Mouse (Mus musculus) cerebral cortex, adult 2 months (tissue): Measurements from ENCODE around the gene Six5.

Experiments
- WGBS: fragments of 180-500 bp; shearing (Covaris S2); methylation state at CpG from one replicate; pipeline ENCODE4 v1.1.7; 2018; 5-methylcytosine and 5-hydroxymethylcytosine counted together

The Six5 gene

GRCm38 (mm10) chr7:19096421-19096976, 2.1 kb downstream of the Six5 start:
- WGBS: 86% methylated on average over 5 of the region's 5 CpGs

GRCm38 (mm10) chr7:19097217-19097616, 2.8 kb downstream of the Six5 start:
- WGBS: 84% methylated on average over 2 of the region's 2 CpGs

GRCm38 (mm10) chr7:19098811-19099210, 4.4 kb downstream of the Six5 start:
- 84% methylated on average over 7 of the region's 7 CpGs for WGBS

- WGBS: 84% methylated on average over 1 of the region's 1 CpGs
Measured at GRCm38 (mm10) chr7:19100290-19100689, 5.9 kb downstream of the Six5 start.

- WGBS: 78% methylated on average over 2 of the region's 2 CpGs
Measured at GRCm38 (mm10) chr7:19104486-19104885, 10.1 kb downstream of the Six5 start.

- WGBS: 71% methylated on average over 3 of the region's 3 CpGs
Measured at GRCm38 (mm10) chr7:19107436-19107835, 13.0 kb downstream of the Six5 start.

- 94% methylated on average over 1 of the region's 1 CpGs for WGBS
Measured at GRCm38 (mm10) chr7:19109565-19109964, 15.2 kb downstream of the Six5 start.

GRCm38 (mm10) chr7:19118028-19118771, 23.8 kb downstream of the Six5 start, which contains the start of gene Gm4969:
TSS of gene Gm4969 (minus strand) at chr7:19118368.
- 17% methylated on average over 64 of the region's 64 CpGs for WGBS

GRCm38 (mm10) chr7:19119083-19119482, 24.7 kb downstream of the Six5 start:
- WGBS: 90% methylated on average over 8 of the region's 8 CpGs

GRCm38 (mm10) chr7:19119631-19120429, 25.4 kb downstream of the Six5 start, which contains the start of gene Fbxo46:
TSS of gene Fbxo46 (plus strand) at chr7:19119859.
- 1% methylated on average over 34 of the region's 34 CpGs for WGBS

- 85% methylated on average over 4 of the region's 4 CpGs for WGBS
Measured at GRCm38 (mm10) chr7:19121686-19122085, 27.3 kb downstream of the Six5 start.

GRCm38 (mm10) chr7:19124713-19125112, 30.3 kb downstream of the Six5 start:
- WGBS: 82% methylated on average over 6 of the region's 6 CpGs

GRCm38 (mm10) chr7:19127744-19128143, 33.4 kb downstream of the Six5 start:
- WGBS: 72% methylated on average over 5 of the region's 5 CpGs

GRCm38 (mm10) chr7:19129396-19129795, 35.0 kb downstream of the Six5 start:
- WGBS: 91% methylated on average over 5 of the region's 5 CpGs

GRCm38 (mm10) chr7:19130657-19131056, 36.3 kb downstream of the Six5 start:
- WGBS: 16% methylated on average over 4 of the region's 4 CpGs

GRCm38 (mm10) chr7:19131324-19131848, 37.0 kb downstream of the Six5 start:
- under 1% methylated on average over 39 of the region's 39 CpGs for WGBS

GRCm38 (mm10) chr7:19136168-19136567, 41.8 kb downstream of the Six5 start:
- 90% methylated on average over 13 of the region's 13 CpGs for WGBS

GRCm38 (mm10) chr7:19136673-19137334, 42.4 kb downstream of the Six5 start:
- WGBS: 64% methylated on average over 38 of the region's 38 CpGs

- WGBS: 24% methylated on average over 5 of the region's 5 CpGs
Measured at GRCm38 (mm10) chr7:19137380-19137779, 43.0 kb downstream of the Six5 start.

- 90% methylated on average over 10 of the region's 10 CpGs for WGBS
Measured at GRCm38 (mm10) chr7:19146793-19147192, 52.4 kb downstream of the Six5 start.

GRCm38 (mm10) chr7:19147497-19148045, 53.2 kb downstream of the Six5 start:
- whole genome bisulfite sequencing: 58% methylated on average over 6 of the region's 6 CpGs
